Mouse (Mus musculus) gastrocnemius, adult 2 months (tissue): Measurements from ENCODE around the gene Cxcl9. TPM values are rescaled to one million over a fixed set of nuclear protein-coding genes. Genes with fewer than 3 reads are reported as not detected.

Source experiments
- DNase-seq: peaks from one replicate; pipeline ENCODE4 v3.0.0; 2022
- H3K27ac ChIP-seq: fragments of 200-600 bp; 2 replicates; pipeline ENCODE4 v1.8.1; 2022; ENCODE audit warnings: mild to moderate bottlenecking
- H3K4me3 ChIP-seq: fragments of 200-600 bp; 2 replicates; pipeline ENCODE4 v1.8.1; 2022; ENCODE audit warnings: mild to moderate bottlenecking, moderate library complexity
- CTCF ChIP-seq: fragments of 200-600 bp; IDR thresholded peaks from 2 replicates; pipeline ENCODE4 v1.8.1; 2022; ENCODE audit warnings: antibody characterized with exemption, mild to moderate bottlenecking, moderate library complexity
- intact Hi-C: fragments of 180-260 bp; cut with DNase I; formaldehyde crosslinking; loops from one replicate; pipeline ENCODE4 v1.15.1; 2025
- total RNA-seq, 2 experiments: library from RNA; stranded (reverse); gene quantifications; 2 replicates each; pipeline ENCODE4 v1.2.3; 2021

The Cxcl9 gene
- total RNA-seq, 2 experiments from 2014 or later: 0.10 to 0.45 TPM

GRCm38 (mm10) chr5:92327367-92327766 is 512 bp downstream of the Cxcl9 start:
- TF ChIP-seq CTCF: no peak
- intact Hi-C loops: no loop called here
- Histone ChIP-seq H3K27ac (no peak overlapping the region), H3K4me3 (no peak overlapping the region)
- DNase-seq: no peak

GRCm38 (mm10) chr5:92323264-92323663 is 4.6 kb downstream of the Cxcl9 start:
- TF ChIP-seq CTCF: no peak
- intact Hi-C loops: no loop called here
- H3K4me3 ChIP-seq: no peak overlapping the region
- peak; percentile 85 for DNase-seq
- peak overlapping the region; percentile 64 for H3K27ac ChIP-seq

- no peak overlapping the region for H3K4me3 ChIP-seq
- intact Hi-C loops: no loop called here
- TF ChIP-seq CTCF: no peak
- peak overlapping the region; percentile 64 for H3K27ac ChIP-seq
- no peak for DNase-seq
These were observed 5.3 kb downstream of the Cxcl9 start for GRCm38 (mm10) chr5:92322612-92323011.

- TF ChIP-seq CTCF: no peak
- H3K4me3 ChIP-seq: no peak overlapping the region
- peak overlapping the region; percentile 28; the same call in 1 of the 2 replicates for H3K27ac ChIP-seq
- DNase-seq: no peak
- intact Hi-C loops: no loop called here
These were observed 6.1 kb downstream of the Cxcl9 start for GRCm38 (mm10) chr5:92321631-92322400.

GRCm38 (mm10) chr5:92318596-92318995 is 9.3 kb downstream of the Cxcl9 start:
- DNase-seq: peak; percentile 61
- Histone ChIP-seq H3K4me3 (no peak overlapping the region), H3K27ac (no peak overlapping the region)
- no peak for TF ChIP-seq CTCF
- intact Hi-C loops: no loop called here

- DNase-seq: no peak
- H3K4me3 ChIP-seq: no peak overlapping the region
- no peak overlapping the region for H3K27ac ChIP-seq
- intact Hi-C loops: no loop called here
- no peak for TF ChIP-seq CTCF
These were observed 9.8 kb downstream of the Cxcl9 start for GRCm38 (mm10) chr5:92318119-92318518.

GRCm38 (mm10) chr5:92313776-92314175 is 14.1 kb downstream of the Cxcl9 start:
- TF ChIP-seq CTCF: no peak
- Histone ChIP-seq H3K4me3 (no peak overlapping the region), H3K27ac (no peak overlapping the region)
- no peak for DNase-seq
- intact Hi-C loops: loop anchor here (5.0 kb wide), 1 partner anchor 84 kb away; no protein-coding TSS in a partner anchor

- peak overlapping the region; percentile 32; the same call in 1 of the 2 replicates for H3K4me3 ChIP-seq
- peak; percentile 84 for TF ChIP-seq CTCF
- intact Hi-C loops: loop anchor here (1.0 to 5.0 kb wide), 2 partner anchors 69 to 85 kb away; no protein-coding TSS in a partner anchor
- H3K27ac ChIP-seq: peak overlapping the region; percentile 38; the same call in 1 of the 2 replicates
- peak; percentile 85 for DNase-seq
These were observed 15.7 kb downstream of the Cxcl9 start for GRCm38 (mm10) chr5:92312046-92312715.

- peak within 1 kb of the TSS; percentile 97 for H3K27ac ChIP-seq
- DNase-seq: peak; percentile 95
- intact Hi-C loops: loop anchor here (5.0 kb wide), 1 partner anchor 87 kb away; no protein-coding TSS in a partner anchor
- peak within 1 kb of the TSS; percentile 78 for H3K4me3 ChIP-seq
- peak; percentile 77 for TF ChIP-seq CTCF
These were observed 18.0 kb downstream of the Cxcl9 start, which contains the start of gene Sdad1 for GRCm38 (mm10) chr5:92309681-92310511. Gene Sdad1 (minus strand): TSS chr5:92310479.

- no peak overlapping the region for H3K27ac ChIP-seq
- intact Hi-C loops: no loop called here
- DNase-seq: no peak
- no peak for TF ChIP-seq CTCF
- no peak overlapping the region for H3K4me3 ChIP-seq
These were observed 23.6 kb downstream of the Cxcl9 start for GRCm38 (mm10) chr5:92304291-92304690.

GRCm38 (mm10) chr5:92302149-92302840 is 25.6 kb downstream of the Cxcl9 start:
- no peak for DNase-seq
- Histone ChIP-seq H3K27ac (no peak overlapping the region), H3K4me3 (no peak overlapping the region)
- intact Hi-C loops: no loop called here
- no peak for TF ChIP-seq CTCF

- DNase-seq: no peak
- intact Hi-C loops: no loop called here
- TF ChIP-seq CTCF: no peak
- Histone ChIP-seq H3K27ac (no peak overlapping the region), H3K4me3 (no peak overlapping the region)
These were observed 33.4 kb downstream of the Cxcl9 start for GRCm38 (mm10) chr5:92294525-92294924.
